Mouse (Mus musculus) left cerebral cortex, postnatal 4 days (tissue): ENCODE results near the gene Sipa1l3. TPM values are rescaled to one million over a fixed set of nuclear protein-coding genes. Genes with fewer than 3 reads are reported as not detected.

Experiments
- DNase-seq: peaks from one replicate; pipeline ENCODE4 v3.0.0-alpha.2; 2022
- intact Hi-C: fragments of 180-260 bp; cut with DNase I; formaldehyde crosslinking; loops from one replicate; pipeline ENCODE4 v1.15.1; 2025
- total RNA-seq, 2 experiments: library from RNA; stranded (reverse); gene quantifications; 2 replicates each; pipeline ENCODE4 v1.2.3; 2021

Sipa1l3 gene
- total RNA-seq, 2 experiments from 2014 or later, result 58.2 to 58.4 TPM

DNA sequence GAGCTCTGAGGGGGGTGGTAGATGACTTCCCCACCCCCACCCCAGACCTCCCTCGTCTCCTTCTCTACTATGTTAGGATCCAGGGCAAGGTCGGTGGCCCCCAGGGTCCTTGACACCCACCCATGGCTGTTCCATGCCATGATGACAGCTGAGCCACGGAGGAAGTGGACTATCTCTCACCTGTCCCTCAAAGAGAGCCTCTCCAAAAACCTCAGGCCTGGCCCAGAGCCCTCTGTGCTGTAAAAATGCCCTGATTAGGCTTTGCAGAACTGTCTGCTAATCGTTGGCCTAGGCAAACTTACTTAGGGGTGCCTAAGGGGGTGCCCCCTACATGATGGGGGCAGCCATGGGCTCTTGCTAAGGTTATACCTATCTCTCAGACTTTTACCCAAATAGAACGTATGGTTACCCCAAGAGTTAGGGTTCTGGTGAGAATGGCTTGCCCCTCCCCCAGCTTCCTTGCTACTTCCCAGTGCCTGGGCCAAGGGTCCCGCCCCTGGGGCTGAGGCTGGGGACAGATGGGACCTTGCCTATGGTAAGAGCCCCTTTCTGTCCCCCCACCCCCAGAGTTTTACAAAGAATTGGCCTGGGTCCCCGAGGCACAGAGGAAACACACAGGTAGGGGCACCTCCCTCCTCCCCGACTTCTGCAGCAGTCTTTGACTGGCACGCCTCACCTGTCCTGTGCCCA, 204.7 kb downstream of the Sipa1l3 start:
- DNase-seq, result no peak
- intact Hi-C loops, result no loop called here

- intact Hi-C loops, result no loop called here
- DNase-seq, result no peak
Measured at GRCm38 (mm10) chr7:29313051-29313450, 205.4 kb downstream of the Sipa1l3 start.

DNA sequence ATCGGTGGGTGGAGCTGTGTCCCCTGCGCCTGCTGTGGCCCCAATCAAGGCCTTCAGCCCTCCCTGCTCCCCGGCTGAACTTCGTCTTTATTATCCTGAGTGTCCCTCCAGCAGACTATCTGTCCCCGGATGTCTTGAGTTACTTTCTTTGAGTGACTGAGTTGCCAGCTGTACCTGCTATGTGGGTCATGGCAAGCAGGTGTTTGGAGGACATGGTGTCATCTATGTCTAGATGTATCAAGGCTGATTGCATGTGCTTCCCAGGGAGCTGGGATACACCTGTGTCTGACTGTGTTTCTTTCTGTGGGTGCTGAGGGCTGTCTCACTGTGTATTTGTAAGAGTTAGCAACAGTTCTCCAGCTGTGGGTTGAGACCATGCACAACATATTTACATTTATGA, 208.7 kb downstream of the Sipa1l3 start:
- no peak for DNase-seq
- intact Hi-C loops, result loop anchor here (5.0 to 10.0 kb wide), 2 partner anchors 55 to 213 kb away; no protein-coding TSS in a partner anchor

DNA sequence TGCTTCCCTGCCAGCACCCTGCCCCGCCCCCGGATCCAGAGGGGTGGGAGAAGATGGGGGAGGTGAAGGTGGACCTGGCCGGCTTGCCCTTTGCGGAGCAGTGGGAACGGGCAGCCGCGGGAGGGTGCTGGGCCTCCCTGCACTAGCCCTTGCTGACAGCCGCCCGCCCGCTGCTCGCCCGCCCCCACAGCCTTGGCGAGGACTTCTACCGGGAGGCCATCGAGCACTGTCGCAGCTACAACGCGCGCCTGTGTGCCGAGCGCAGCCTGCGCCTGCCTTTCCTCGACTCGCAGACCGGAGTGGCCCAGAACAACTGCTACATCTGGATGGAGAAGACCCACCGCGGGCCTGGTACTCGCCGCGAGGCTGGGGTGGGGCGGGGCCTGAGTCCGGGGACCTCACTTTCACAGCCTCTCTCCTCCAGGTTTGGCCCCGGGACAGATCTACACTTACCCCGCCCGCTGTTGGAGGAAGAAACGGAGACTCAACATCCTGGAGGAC, 209.2 kb downstream of the Sipa1l3 start:
- intact Hi-C loops, result loop anchor here (5.0 to 10.0 kb wide), 2 partner anchors 56 to 213 kb away; no protein-coding TSS in a partner anchor

GRCm38 (mm10) chr7:29307350-29308104, 210.9 kb downstream of the Sipa1l3 start:
- intact Hi-C loops, result loop anchor here (5.0 to 10.0 kb wide), 2 partner anchors 57 to 215 kb away; no protein-coding TSS in a partner anchor

More for the DNA sequence above, 209.2 kb downstream of the Sipa1l3 start:
- DNase-seq, result no peak

DNA sequence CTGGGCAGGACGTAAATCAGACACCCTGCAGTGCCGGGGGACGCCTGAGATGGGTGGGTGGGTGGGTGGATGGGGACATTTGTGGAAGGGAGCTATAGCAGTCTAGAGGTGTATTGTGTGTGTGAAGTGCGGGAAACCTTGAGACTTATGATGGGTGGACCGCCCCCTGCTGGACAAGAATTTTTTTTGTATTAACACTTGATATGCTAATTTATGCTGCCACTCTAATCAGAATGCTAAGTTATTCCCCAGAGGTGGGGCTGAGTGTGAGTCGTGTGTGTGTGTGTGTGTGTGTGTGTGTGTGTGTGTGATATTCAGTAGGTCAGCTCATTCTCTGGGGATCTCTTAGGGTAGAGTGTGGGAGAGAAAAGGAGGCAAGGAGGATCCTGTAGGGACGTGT, 211.8 kb downstream of the Sipa1l3 start:
- intact Hi-C loops, result loop anchor here (5.0 to 10.0 kb wide), 2 partner anchors 58 to 216 kb away; no protein-coding TSS in a partner anchor
- DNase-seq, result no peak

More at GRCm38 (mm10) chr7:29307350-29308104, 210.9 kb downstream of the Sipa1l3 start:
- DNase-seq, result peak; percentile 95

DNA sequence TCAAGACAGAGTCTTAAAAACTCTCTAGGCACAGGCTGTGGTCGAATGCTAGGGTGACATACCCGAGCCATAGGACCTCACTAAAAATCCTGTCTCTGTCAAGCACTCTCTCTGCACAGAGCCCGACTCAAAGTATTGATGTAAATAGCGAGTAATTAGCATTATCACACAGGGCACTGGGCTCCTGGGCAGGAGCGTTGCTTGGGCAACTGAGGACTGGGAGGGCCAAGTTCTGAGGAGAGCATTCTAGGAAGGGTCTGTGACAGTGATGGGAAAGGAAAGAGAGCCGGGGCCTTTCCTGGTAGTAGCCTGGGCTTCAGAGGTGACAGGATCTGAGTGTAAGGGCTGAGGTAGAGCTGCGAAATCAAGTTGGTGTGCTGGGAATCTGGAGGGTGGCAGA, 212.3 kb downstream of the Sipa1l3 start:
- no peak for DNase-seq
- intact Hi-C loops, result loop anchor here (5.0 to 10.0 kb wide), 2 partner anchors 59 to 216 kb away; no protein-coding TSS in a partner anchor

- intact Hi-C loops, result loop anchor here (5.0 to 10.0 kb wide), 2 partner anchors 59 to 217 kb away; no protein-coding TSS in a partner anchor
- peak; percentile 64 for DNase-seq
Measured at GRCm38 (mm10) chr7:29305263-29305988, 213.0 kb downstream of the Sipa1l3 start.

- intact Hi-C loops, result loop anchor here (5.0 to 10.0 kb wide), 3 partner anchors 60 to 218 kb away; partner anchors contain the start of genes Ggn and Spred3
Measured at GRCm38 (mm10) chr7:29304463-29305262, 213.8 kb downstream of the Sipa1l3 start.

GRCm38 (mm10) chr7:29303738-29304462, 214.5 kb downstream of the Sipa1l3 start, which contains the start of gene Dpf1:
Dpf1 (plus strand) TSS chr7:29303951.
- peak; percentile 88 for DNase-seq
- intact Hi-C loops, result loop anchor here (5.0 to 10.0 kb wide), 2 partner anchors 61 to 132 kb away; partner anchors contain the start of genes Ggn and Spred3

More at GRCm38 (mm10) chr7:29304463-29305262, 213.8 kb downstream of the Sipa1l3 start:
- no peak for DNase-seq

- intact Hi-C loops, result loop anchor here (5.0 to 10.0 kb wide), 2 partner anchors 62 to 130 kb away; partner anchors contain the start of genes Ggn and Spred3
Measured at GRCm38 (mm10) chr7:29302641-29303040, 215.8 kb downstream of the Sipa1l3 start.

GRCm38 (mm10) chr7:29301127-29301566, 217.3 kb downstream of the Sipa1l3 start:
- intact Hi-C loops, result loop anchor here (5.0 to 10.0 kb wide), 2 partner anchors 64 to 129 kb away; partner anchors contain the start of genes Ggn and Spred3
- DNase-seq, result peak; percentile 74

More at GRCm38 (mm10) chr7:29302641-29303040, 215.8 kb downstream of the Sipa1l3 start:
- DNase-seq, result no peak

DNA sequence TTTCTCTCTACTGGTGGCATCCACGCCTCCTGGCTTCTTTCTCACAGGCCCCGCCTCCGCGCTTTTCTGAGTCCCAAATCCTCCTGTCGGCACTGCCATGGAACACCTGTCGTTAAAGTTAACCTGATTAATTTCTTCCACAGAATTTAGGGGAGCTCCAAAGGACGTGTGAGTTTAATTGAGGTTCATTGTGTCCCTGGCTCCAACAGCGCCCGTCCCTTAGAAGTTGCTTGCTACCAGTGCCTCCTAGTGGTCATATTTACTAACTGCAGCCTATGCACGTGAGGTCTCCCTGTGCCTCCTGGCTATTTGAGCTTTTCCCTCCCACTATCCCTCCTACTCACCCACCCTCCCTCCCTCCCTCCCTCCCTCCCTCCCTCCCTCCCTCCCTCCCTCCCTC, 221.4 kb downstream of the Sipa1l3 start:
- intact Hi-C loops, result loop anchor here (10.0 kb wide), 1 partner anchor 52 kb away; the partner anchor contains the start of gene 2200002D01Rik
- peak; percentile 69 for DNase-seq

GRCm38 (mm10) chr7:29295861-29296647, 222.4 kb downstream of the Sipa1l3 start:
- no peak for DNase-seq
- intact Hi-C loops, result loop anchor here (10.0 kb wide), 1 partner anchor 51 kb away; the partner anchor contains the start of gene 2200002D01Rik

- intact Hi-C loops, result loop anchor here (10.0 kb wide), 1 partner anchor 49 kb away; the partner anchor contains the start of gene 2200002D01Rik
- no peak for DNase-seq
Measured at GRCm38 (mm10) chr7:29294111-29294761, 224.2 kb downstream of the Sipa1l3 start.
